Mouse (Mus musculus): ENCODE results near the gene E130114P18Rik. TPM values are rescaled to one million over a fixed set of nuclear protein-coding genes. Genes with fewer than 3 reads are reported as not detected.

The E130114P18Rik gene
- polyA plus RNA-seq, 1 experiment from 2014 or later: 0.35 TPM

DNA sequence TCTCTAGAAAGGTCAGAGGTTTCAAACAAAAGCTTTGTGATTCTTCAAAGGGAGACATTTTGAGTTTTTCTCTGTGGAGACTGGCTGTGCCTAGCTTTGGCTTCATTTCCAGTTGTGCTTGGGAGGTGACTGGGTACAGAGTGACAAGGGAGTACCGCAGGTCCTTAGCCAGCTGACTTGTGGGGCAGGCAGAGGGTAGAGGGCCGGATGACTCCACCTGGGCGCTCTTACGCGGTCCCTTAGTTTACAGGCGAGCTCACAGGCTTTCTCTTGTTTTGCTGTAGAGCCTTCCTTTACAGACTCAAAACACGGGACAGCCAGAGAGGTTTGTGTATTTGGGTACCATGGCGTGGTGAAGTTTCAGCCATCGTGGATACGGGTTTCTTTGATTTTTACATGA is 16.1 kb upstream of the E130114P18Rik start:
- Histone ChIP-seq H3K9ac (ENCODE audit: low read depth, low read length) (no peak overlapping the region), H3K4me2 (replicated peaks; ENCODE audit: low read depth, low read length) (no peak overlapping the region), H3K36me3 (ENCODE audit: control insufficient read depth, insufficient read depth, low read length) (peaks cover 3% of the 10 kb centered on the region; the same call in 1 of the 2 replicates), H3K27me3 (ENCODE audit: control insufficient read depth, insufficient read depth, low read length) (peaks cover 11% of the 10 kb centered on the region), H3K27ac (ENCODE audit: low read depth, low read length) (no peak overlapping the region), H3K4me3 (ENCODE audit: low read length) (no peak overlapping the region), H3K4me1 (ENCODE audit: control insufficient read depth, insufficient read depth, low read length) (no peaks in the 10 kb centered on the region), H3K9me3 (ENCODE audit: control insufficient read depth, low read length) (no peaks in the 10 kb centered on the region)
- no peak for ATAC-seq (ENCODE audit: low FRiP score, low TSS enrichment)
- 90% methylated on average over 10 of the region's 10 CpGs for WGBS

DNA sequence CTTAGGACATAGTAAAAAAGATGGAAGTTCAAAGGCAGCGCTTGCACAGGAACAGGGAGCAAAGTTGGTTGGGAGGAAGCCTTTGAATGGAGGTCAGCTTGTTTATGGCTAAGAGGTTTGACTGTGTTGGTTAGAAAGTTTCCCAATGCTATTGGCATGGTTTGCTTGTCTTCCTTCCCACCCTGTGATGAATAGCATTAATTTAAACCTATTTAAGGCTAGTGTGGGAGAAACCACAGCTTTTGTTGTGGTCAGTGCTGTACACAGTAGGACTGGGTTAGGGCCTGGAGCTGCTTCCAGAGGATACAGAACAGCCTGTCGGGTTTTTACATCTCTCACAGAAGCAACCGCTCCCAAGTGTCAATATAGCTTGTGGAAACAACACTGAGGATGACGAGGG is 10.7 kb upstream of the E130114P18Rik start:
- no peak overlapping the region for H3K4me2 ChIP-seq (replicated peaks; ENCODE audit: low read depth, low read length)
- peaks cover 41% of the 10 kb centered on the region for H3K27me3 ChIP-seq (ENCODE audit: control insufficient read depth, insufficient read depth, low read length)
- no peak overlapping the region for H3K4me3 ChIP-seq (ENCODE audit: low read length)
- ATAC-seq (ENCODE audit: low FRiP score, low TSS enrichment): no peak
- no peak overlapping the region for H3K9ac ChIP-seq (ENCODE audit: low read depth, low read length)
- WGBS: 68% methylated on average over 4 of the region's 4 CpGs
- H3K36me3 ChIP-seq (ENCODE audit: control insufficient read depth, insufficient read depth, low read length): peaks cover 12% of the 10 kb centered on the region; the same call in 1 of the 2 replicates
- H3K27ac ChIP-seq (ENCODE audit: low read depth, low read length): no peak overlapping the region
- no peaks in the 10 kb centered on the region for H3K4me1 ChIP-seq (ENCODE audit: control insufficient read depth, insufficient read depth, low read length)
- no peaks in the 10 kb centered on the region for H3K9me3 ChIP-seq (ENCODE audit: control insufficient read depth, low read length)

DNA sequence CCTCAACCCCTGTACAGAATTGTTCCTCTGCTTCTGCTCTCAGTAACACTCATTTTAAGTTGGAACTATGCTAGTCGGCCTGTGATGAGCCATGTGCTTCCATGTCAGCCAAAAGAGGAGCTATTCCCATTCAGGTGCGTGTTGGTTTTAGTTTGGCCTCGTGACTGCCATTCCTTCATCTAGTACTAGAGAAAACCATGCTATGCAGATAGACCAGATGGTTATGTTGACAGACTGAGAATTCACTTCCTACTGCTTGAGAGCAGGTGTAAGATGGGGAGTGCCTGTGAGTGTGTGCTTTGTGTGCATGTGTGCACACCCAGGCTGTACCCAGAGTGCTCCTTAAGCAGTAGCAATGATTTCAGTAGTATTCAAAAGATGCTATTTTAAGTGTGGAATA is 9.6 kb upstream of the E130114P18Rik start:
- H3K36me3 ChIP-seq (ENCODE audit: control insufficient read depth, insufficient read depth, low read length): peaks cover 17% of the 10 kb centered on the region; the same call in 1 of the 2 replicates
- WGBS: 84% methylated on average over 3 of the region's 3 CpGs
- no peaks in the 10 kb centered on the region for H3K9me3 ChIP-seq (ENCODE audit: control insufficient read depth, low read length)
- peaks cover 49% of the 10 kb centered on the region for H3K27me3 ChIP-seq (ENCODE audit: control insufficient read depth, insufficient read depth, low read length)
- H3K4me2 ChIP-seq (replicated peaks; ENCODE audit: low read depth, low read length): no peak overlapping the region
- no peak for ATAC-seq (ENCODE audit: low FRiP score, low TSS enrichment)
- no peak overlapping the region for H3K9ac ChIP-seq (ENCODE audit: low read depth, low read length)
- no peaks in the 10 kb centered on the region for H3K4me1 ChIP-seq (ENCODE audit: control insufficient read depth, insufficient read depth, low read length)
- H3K4me3 ChIP-seq (ENCODE audit: low read length): no peak overlapping the region
- H3K27ac ChIP-seq (ENCODE audit: low read depth, low read length): no peak overlapping the region

DNA sequence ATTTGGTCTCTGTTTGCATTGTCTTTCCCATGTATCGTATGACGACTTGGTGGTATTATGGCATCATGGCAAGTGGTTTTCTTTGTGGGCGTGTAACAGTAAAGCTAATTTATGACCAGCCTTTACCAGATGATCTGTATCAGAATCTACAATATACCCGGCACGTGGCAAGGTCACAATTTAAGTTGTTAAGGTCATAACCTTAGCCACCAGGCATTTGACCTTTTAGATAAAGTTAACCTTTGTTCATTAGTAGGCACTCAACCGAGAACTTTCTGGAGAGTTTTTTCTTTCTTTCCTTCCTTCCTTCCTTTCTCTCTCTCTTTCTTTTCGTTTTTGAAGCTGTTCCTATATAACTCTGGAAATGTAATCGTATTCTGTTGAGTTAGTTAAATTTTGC is 8.7 kb upstream of the E130114P18Rik start:
- Histone ChIP-seq H3K4me2 (replicated peaks; ENCODE audit: low read depth, low read length) (no peak overlapping the region), H3K36me3 (ENCODE audit: control insufficient read depth, insufficient read depth, low read length) (peaks cover 17% of the 10 kb centered on the region; the same call in 1 of the 2 replicates), H3K9ac (ENCODE audit: low read depth, low read length) (no peak overlapping the region), H3K27ac (ENCODE audit: low read depth, low read length) (no peak overlapping the region), H3K9me3 (ENCODE audit: control insufficient read depth, low read length) (no peaks in the 10 kb centered on the region), H3K27me3 (ENCODE audit: control insufficient read depth, insufficient read depth, low read length) (peaks cover 49% of the 10 kb centered on the region), H3K4me1 (ENCODE audit: control insufficient read depth, insufficient read depth, low read length) (no peaks in the 10 kb centered on the region), H3K4me3 (ENCODE audit: low read length) (no peak overlapping the region)
- WGBS: 31% methylated on average over 8 of the region's 8 CpGs
- no peak for ATAC-seq (ENCODE audit: low FRiP score, low TSS enrichment)

DNA sequence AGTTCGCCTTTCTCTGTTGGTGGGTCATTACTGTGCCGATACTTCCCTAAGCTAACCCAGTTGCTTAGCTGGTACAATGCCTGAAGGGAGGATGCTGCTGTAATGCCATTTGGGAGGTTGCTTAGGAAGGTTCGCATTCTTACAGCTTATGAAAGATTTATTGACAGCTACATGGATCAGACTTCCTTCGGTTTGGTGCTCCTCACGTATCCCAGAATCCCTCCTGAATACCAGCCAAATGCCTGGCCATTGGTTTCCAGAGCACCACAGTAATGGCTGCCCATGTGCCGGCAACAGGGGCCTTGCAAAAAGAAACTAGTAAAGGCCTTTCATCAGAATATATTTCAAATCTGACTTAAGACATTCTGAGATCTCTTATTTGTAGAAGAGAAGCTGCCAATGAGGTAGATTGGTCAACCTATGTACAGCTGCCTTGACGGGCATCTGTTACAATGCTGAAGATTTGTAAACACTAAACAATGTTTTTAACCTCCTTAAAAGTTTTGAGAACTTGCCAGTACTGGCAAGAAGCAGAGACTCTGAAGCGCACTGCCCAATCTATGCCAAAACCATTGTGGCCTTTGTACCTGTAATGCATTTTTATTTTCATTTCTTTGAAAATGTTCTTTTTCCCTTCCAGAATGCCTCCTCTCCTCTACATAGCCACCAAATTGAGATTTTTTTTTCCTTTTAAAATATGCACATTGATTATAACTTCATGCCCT is 7.8 kb upstream of the E130114P18Rik start:
- H3K27me3 ChIP-seq (ENCODE audit: control insufficient read depth, insufficient read depth, low read length): peaks cover 52% of the 10 kb centered on the region
- no peak for ATAC-seq (ENCODE audit: low FRiP score, low TSS enrichment)
- 78% methylated on average over 8 of the region's 8 CpGs for WGBS

DNA sequence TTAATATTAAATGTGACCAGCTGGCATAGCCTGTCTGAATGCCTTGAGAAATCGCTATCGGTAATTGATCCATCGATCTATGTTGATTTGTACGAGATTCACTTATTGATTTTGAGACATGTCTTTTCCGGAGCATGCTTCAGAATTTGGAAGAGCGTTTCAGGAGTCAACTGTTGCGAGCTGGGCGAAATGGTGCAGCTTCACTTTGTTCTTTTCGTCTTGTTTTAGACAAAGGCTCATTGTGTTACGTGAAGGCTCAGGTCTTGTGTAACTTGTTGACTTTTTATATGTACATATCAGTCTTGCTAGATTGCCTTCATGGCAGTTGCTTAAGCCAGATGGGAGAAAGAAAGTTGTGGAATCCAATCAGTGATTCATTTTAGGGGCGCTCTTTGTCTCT is 6.4 kb upstream of the E130114P18Rik start:
- Histone ChIP-seq H3K9me3 (ENCODE audit: control insufficient read depth, low read length) (no peaks in the 10 kb centered on the region), H3K27ac (ENCODE audit: low read depth, low read length) (no peak overlapping the region), H3K27me3 (ENCODE audit: control insufficient read depth, insufficient read depth, low read length) (peaks cover 51% of the 10 kb centered on the region), H3K4me3 (ENCODE audit: low read length) (no peak overlapping the region), H3K9ac (ENCODE audit: low read depth, low read length) (no peak overlapping the region), H3K36me3 (ENCODE audit: control insufficient read depth, insufficient read depth, low read length) (peaks cover 17% of the 10 kb centered on the region; the same call in 1 of the 2 replicates), H3K4me1 (ENCODE audit: control insufficient read depth, insufficient read depth, low read length) (no peaks in the 10 kb centered on the region), H3K4me2 (replicated peaks; ENCODE audit: low read depth, low read length) (no peak overlapping the region)
- whole genome bisulfite sequencing: 92% methylated on average over 11 of the region's 11 CpGs
- no peak for ATAC-seq (ENCODE audit: low FRiP score, low TSS enrichment)

More for the DNA sequence above, 7.8 kb upstream of the E130114P18Rik start:
- no peak overlapping the region for H3K27ac ChIP-seq (ENCODE audit: low read depth, low read length)
- H3K9ac ChIP-seq (ENCODE audit: low read depth, low read length): no peak overlapping the region
- H3K9me3 ChIP-seq (ENCODE audit: control insufficient read depth, low read length): no peaks in the 10 kb centered on the region
- H3K4me2 ChIP-seq (replicated peaks; ENCODE audit: low read depth, low read length): no peak overlapping the region
- no peak overlapping the region for H3K4me3 ChIP-seq (ENCODE audit: low read length)
- peaks cover 17% of the 10 kb centered on the region; the same call in 1 of the 2 replicates for H3K36me3 ChIP-seq (ENCODE audit: control insufficient read depth, insufficient read depth, low read length)
- no peaks in the 10 kb centered on the region for H3K4me1 ChIP-seq (ENCODE audit: control insufficient read depth, insufficient read depth, low read length)

DNA sequence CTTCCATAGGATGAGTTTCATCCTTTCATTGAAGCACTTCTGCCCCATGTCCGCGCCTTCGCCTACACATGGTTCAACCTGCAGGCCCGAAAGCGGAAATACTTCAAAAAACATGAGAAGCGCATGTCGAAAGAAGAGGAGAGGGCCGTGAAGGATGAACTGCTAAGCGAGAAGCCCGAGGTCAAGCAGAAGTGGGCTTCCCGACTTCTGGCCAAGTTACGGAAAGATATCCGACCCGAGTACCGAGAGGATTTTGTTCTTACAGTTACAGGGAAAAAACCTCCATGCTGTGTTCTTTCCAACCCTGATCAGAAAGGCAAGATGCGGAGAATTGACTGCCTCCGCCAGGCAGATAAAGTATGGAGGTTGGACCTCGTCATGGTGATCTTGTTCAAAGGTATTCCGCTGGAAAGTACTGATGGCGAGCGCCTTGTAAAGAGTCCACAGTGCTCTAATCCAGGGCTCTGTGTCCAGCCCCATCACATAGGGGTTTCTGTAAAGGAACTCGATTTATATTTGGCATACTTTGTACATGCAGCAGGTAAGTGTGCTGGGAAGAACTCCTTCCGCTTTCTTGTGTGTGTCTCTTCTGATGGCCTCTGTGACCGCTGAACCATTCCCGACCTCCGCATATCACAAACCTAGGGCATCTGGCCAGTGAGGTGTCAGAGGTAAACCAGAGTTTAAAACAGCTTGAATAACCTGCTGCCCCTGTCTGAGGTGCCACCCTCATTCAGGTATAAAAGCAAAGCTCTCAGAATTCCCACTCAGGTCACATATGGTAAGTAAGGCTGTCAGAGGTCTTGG is 5.4 kb upstream of the E130114P18Rik start:
- no peak for ATAC-seq (ENCODE audit: low FRiP score, low TSS enrichment)
- Histone ChIP-seq H3K9me3 (ENCODE audit: control insufficient read depth, low read length) (no peaks in the 10 kb centered on the region), H3K27ac (ENCODE audit: low read depth, low read length) (no peak overlapping the region), H3K27me3 (ENCODE audit: control insufficient read depth, insufficient read depth, low read length) (peaks cover 44% of the 10 kb centered on the region), H3K36me3 (ENCODE audit: control insufficient read depth, insufficient read depth, low read length) (peaks cover 17% of the 10 kb centered on the region; the same call in 1 of the 2 replicates), H3K4me3 (ENCODE audit: low read length) (no peak overlapping the region), H3K4me2 (replicated peaks; ENCODE audit: low read depth, low read length) (no peak overlapping the region), H3K9ac (ENCODE audit: low read depth, low read length) (no peak overlapping the region), H3K4me1 (ENCODE audit: control insufficient read depth, insufficient read depth, low read length) (no peaks in the 10 kb centered on the region)
- WGBS: 91% methylated on average over 26 of the region's 26 CpGs

DNA sequence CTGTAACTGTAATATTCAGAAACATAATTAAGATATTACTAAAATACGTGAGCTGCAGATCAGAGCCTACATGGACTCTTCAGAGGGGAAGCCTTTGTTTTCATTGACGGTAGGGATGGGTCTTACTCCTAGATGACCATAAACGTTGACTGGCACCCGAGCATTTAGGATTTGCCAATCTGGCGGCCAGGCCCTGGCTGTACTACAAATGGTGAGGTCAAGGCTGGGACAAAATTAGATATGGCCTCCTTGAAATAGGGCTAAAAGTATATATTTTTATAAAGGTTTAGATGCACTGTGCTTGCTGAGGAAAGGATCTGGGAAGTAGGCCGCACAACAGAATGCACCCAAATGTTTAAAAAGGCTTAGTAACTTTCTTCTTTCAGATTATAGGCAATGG is 4.6 kb upstream of the E130114P18Rik start:
- H3K4me2 ChIP-seq (replicated peaks; ENCODE audit: low read depth, low read length): no peak overlapping the region
- H3K36me3 ChIP-seq (ENCODE audit: control insufficient read depth, insufficient read depth, low read length): peaks cover 17% of the 10 kb centered on the region; the same call in 1 of the 2 replicates
- WGBS: 95% methylated on average over 6 of the region's 6 CpGs
- H3K4me3 ChIP-seq (ENCODE audit: low read length): no peak overlapping the region
- H3K9ac ChIP-seq (ENCODE audit: low read depth, low read length): no peak overlapping the region
- H3K9me3 ChIP-seq (ENCODE audit: control insufficient read depth, low read length): no peaks in the 10 kb centered on the region
- H3K27ac ChIP-seq (ENCODE audit: low read depth, low read length): no peak overlapping the region
- peaks cover 47% of the 10 kb centered on the region for H3K27me3 ChIP-seq (ENCODE audit: control insufficient read depth, insufficient read depth, low read length)
- H3K4me1 ChIP-seq (ENCODE audit: control insufficient read depth, insufficient read depth, low read length): no peaks in the 10 kb centered on the region
- no peak for ATAC-seq (ENCODE audit: low FRiP score, low TSS enrichment)

DNA sequence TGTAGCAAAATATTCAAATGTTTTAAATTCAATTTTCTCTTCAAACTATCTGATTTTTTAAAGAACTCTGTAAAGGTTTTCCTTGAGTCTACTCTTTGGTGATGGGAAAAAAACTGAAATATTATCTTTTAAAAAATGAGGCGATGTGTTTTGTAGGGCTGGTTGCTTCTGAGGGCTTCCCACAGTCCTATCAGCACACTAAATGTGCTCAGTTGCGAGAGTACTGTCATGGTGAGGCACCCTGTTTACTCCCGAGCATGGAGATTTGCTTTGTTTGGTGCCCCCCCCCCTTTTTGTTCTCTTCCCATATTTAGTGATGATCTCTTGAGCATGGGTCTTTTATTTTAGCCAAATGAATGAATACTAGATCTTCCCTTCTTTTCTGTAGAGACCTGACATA is 4.2 kb upstream of the E130114P18Rik start:
- Histone ChIP-seq H3K4me1 (ENCODE audit: control insufficient read depth, insufficient read depth, low read length) (no peaks in the 10 kb centered on the region), H3K27ac (ENCODE audit: low read depth, low read length) (no peak overlapping the region), H3K36me3 (ENCODE audit: control insufficient read depth, insufficient read depth, low read length) (peaks cover 17% of the 10 kb centered on the region; the same call in 1 of the 2 replicates), H3K4me2 (replicated peaks; ENCODE audit: low read depth, low read length) (no peak overlapping the region), H3K9me3 (ENCODE audit: control insufficient read depth, low read length) (no peaks in the 10 kb centered on the region), H3K4me3 (ENCODE audit: low read length) (no peak overlapping the region), H3K27me3 (ENCODE audit: control insufficient read depth, insufficient read depth, low read length) (peaks cover 50% of the 10 kb centered on the region), H3K9ac (ENCODE audit: low read depth, low read length) (no peak overlapping the region)
- no peak for ATAC-seq (ENCODE audit: low FRiP score, low TSS enrichment)
- WGBS: 92% methylated on average over 3 of the region's 3 CpGs

Data from kidney, embryonic 14.5 days (tissue).